Mouse (Mus musculus): ENCODE results near the gene Cdr2l. TPM values are rescaled to one million over a fixed set of nuclear protein-coding genes. Genes with fewer than 3 reads are reported as not detected.

The Cdr2l gene
- polyA plus RNA-seq, 1 experiment from 2014 or later: 11.5 TPM

DNA sequence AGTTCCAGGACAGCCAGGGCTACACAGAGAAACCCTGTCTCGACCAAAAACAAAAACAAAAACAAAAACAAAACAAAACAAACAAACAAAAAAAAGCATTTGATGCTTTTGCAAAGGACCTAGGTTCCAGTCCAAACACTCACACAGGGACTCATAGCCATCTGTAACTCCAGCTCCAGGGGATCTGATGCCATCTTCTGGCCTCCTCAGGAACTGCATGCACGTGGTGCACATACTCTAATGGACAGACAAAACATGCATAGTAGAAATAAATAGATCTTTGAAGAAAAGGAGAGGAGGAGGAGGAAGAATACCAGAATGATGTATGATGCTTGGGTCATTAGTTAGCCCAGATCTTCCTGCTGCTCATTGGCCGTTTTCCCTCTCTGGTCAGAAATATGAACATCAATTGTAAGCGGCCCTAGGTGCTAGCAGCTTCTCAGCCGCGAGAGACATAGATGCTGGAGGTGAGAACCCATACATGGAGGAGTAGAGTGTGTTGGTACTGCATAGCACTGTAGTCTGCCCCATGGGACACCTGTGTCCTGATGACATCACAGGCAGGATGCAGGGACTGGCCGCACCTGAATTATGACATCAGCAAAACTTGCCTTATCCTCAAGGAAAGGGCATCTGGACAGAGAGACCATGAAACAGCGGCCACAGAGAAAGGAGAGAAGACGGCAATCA is 58.3 kb downstream of the Cdr2l start, which contains the start of gene Trim80:
Gene Trim80, plus strand, starts transcription at position 640 of the 690 bp plus-strand sequence.
- Histone ChIP-seq H3K27ac (ENCODE audit: low read length) (no peak within 1 kb of the TSS), H3K4me1 (replicated peaks; ENCODE audit: control insufficient read depth, insufficient read depth, low read length) (peaks cover 7% of the 10 kb centered on the region; the same call in 1 of the 2 replicates), H3K4me2 (ENCODE audit: low read depth, low read length) (no peak within 1 kb of the TSS), H3K9me3 (ENCODE audit: control insufficient read depth, low read length) (peaks cover 3% of the 10 kb centered on the region; the same call in 1 of the 2 replicates), H3K36me3 (ENCODE audit: control insufficient read depth, insufficient read depth, low read length) (no peaks in the 10 kb centered on the region), H3K9ac (ENCODE audit: low read length) (no peak within 1 kb of the TSS), H3K4me3 (ENCODE audit: low read length) (no peak within 1 kb of the TSS), H3K27me3 (ENCODE audit: control insufficient read depth, insufficient read depth, low read depth, low read length) (no peaks in the 10 kb centered on the region)
- ATAC-seq (ENCODE audit: low read depth): no peak
- 90% methylated on average over 9 of the region's 9 CpGs for WGBS

DNA sequence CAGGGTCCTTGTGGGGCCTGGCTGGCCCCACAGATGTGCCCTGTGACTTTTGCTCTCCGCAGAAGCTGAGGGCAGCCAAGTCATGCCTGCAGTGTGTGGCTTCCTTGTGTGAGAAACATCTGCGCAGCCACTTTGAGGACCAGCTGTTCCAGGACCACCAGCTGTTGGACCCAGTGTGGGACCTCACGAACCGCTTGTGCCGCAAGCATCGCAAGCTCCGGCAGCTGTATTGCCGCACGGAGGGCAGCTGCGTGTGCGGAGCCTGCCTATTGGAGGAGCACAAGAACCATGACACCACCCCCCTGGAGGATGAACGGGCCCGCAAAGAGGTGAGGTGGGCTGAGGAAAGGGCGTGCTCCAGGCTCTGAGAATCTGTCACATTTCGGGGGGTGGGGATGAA is 59.7 kb downstream of the Cdr2l start:
- Histone ChIP-seq H3K4me3 (ENCODE audit: low read length) (no peak overlapping the region), H3K27ac (ENCODE audit: low read length) (no peak overlapping the region), H3K27me3 (ENCODE audit: control insufficient read depth, insufficient read depth, low read depth, low read length) (no peaks in the 10 kb centered on the region), H3K4me1 (replicated peaks; ENCODE audit: control insufficient read depth, insufficient read depth, low read length) (no peaks in the 10 kb centered on the region), H3K4me2 (ENCODE audit: low read depth, low read length) (no peak overlapping the region), H3K9ac (ENCODE audit: low read length) (no peak overlapping the region), H3K9me3 (ENCODE audit: control insufficient read depth, low read length) (peaks cover 3% of the 10 kb centered on the region; the same call in 1 of the 2 replicates), H3K36me3 (ENCODE audit: control insufficient read depth, insufficient read depth, low read length) (no peaks in the 10 kb centered on the region)
- 0 out of 2 replicates have a peak, but pooled peaks have one; percentile 43 for ATAC-seq (ENCODE audit: low read depth)
- 36% methylated on average over 15 of the region's 15 CpGs for WGBS

Other genes starting within 250 kb of the Cdr2l start
- 2.8 and 3.1 TPM in 2 replicates for gene Cd300lf, start 247.9 kb upstream of the Cdr2l start, polyA plus RNA-seq (2015; fragmentation: Nextera tagmentation; extraction: Ambion mirVana)
- 63.2 and 68.7 TPM in 2 replicates for gene Slc9a3r1, start 218.6 kb upstream of the Cdr2l start, polyA plus RNA-seq (2015; fragmentation: Nextera tagmentation; extraction: Ambion mirVana)
- gene Tmem104, start 194.4 kb upstream of the Cdr2l start, polyA plus RNA-seq (2015; fragmentation: Nextera tagmentation; extraction: Ambion mirVana): 8.6 and 9.1 TPM in 2 replicates
- 26.0 and 29.8 TPM in 2 replicates for gene Nat9, start 194.1 kb upstream of the Cdr2l start, polyA plus RNA-seq (2015; fragmentation: Nextera tagmentation; extraction: Ambion mirVana)
- 0.06 TPM in 1 of 2 replicates, not detected in the other for gene Grin2c, start 114.7 kb upstream of the Cdr2l start, polyA plus RNA-seq (2015; fragmentation: Nextera tagmentation; extraction: Ambion mirVana)
- 14.1 and 14.2 TPM in 2 replicates for gene Fdxr, start 104.9 kb upstream of the Cdr2l start, polyA plus RNA-seq (2015; fragmentation: Nextera tagmentation; extraction: Ambion mirVana)
- 0.30 and 0.48 TPM in 2 replicates for gene Fads6, start 84.3 kb upstream of the Cdr2l start, polyA plus RNA-seq (2015; fragmentation: Nextera tagmentation; extraction: Ambion mirVana)
- 0.09 TPM in 1 of 2 replicates, not detected in the other for gene Otop2, start 74.8 kb upstream of the Cdr2l start, polyA plus RNA-seq (2015; fragmentation: Nextera tagmentation; extraction: Ambion mirVana)
- gene Ush1g, start 59.9 kb upstream of the Cdr2l start, polyA plus RNA-seq (2015; fragmentation: Nextera tagmentation; extraction: Ambion mirVana): not detected in 2 replicates
- gene Otop3, start 47.2 kb upstream of the Cdr2l start, polyA plus RNA-seq (2015; fragmentation: Nextera tagmentation; extraction: Ambion mirVana): not detected in 2 replicates
- gene Hid1, start 14.2 kb upstream of the Cdr2l start, polyA plus RNA-seq (2015; fragmentation: Nextera tagmentation; extraction: Ambion mirVana): 19.1 and 20.2 TPM in 2 replicates
- 203 and 205 TPM in 2 replicates for gene Mrpl58, start 21.8 kb downstream of the Cdr2l start, polyA plus RNA-seq (2015; fragmentation: Nextera tagmentation; extraction: Ambion mirVana)
- 822 and 823 TPM in 2 replicates for gene Atp5h, start 38.0 kb downstream of the Cdr2l start, polyA plus RNA-seq (2015; fragmentation: Nextera tagmentation; extraction: Ambion mirVana)
- 3.4 and 4.3 TPM in 2 replicates for gene Kctd2, start 38.2 kb downstream of the Cdr2l start, polyA plus RNA-seq (2015; fragmentation: Nextera tagmentation; extraction: Ambion mirVana)
- not detected in 2 replicates for gene Trim80, start 58.6 kb downstream of the Cdr2l start, polyA plus RNA-seq (2015; fragmentation: Nextera tagmentation; extraction: Ambion mirVana)
- gene Slc16a5, start 80.6 kb downstream of the Cdr2l start, polyA plus RNA-seq (2015; fragmentation: Nextera tagmentation; extraction: Ambion mirVana): 0.74 and 2.9 TPM in 2 replicates
- gene Armc7, start 93.8 kb downstream of the Cdr2l start, polyA plus RNA-seq (2015; fragmentation: Nextera tagmentation; extraction: Ambion mirVana): 7.2 and 7.4 TPM in 2 replicates
- 71.0 and 74.7 TPM in 2 replicates for gene Nt5c, start 109.9 kb downstream of the Cdr2l start, polyA plus RNA-seq (2015; fragmentation: Nextera tagmentation; extraction: Ambion mirVana)
- 460 and 462 TPM in 2 replicates for gene Jpt1, start 132.5 kb downstream of the Cdr2l start, polyA plus RNA-seq (2015; fragmentation: Nextera tagmentation; extraction: Ambion mirVana)
- gene Sumo2, start 154.4 kb downstream of the Cdr2l start, polyA plus RNA-seq (2015; fragmentation: Nextera tagmentation; extraction: Ambion mirVana): 889 and 930 TPM in 2 replicates
- 158 and 165 TPM in 2 replicates for gene Nup85, start 182.5 kb downstream of the Cdr2l start, polyA plus RNA-seq (2015; fragmentation: Nextera tagmentation; extraction: Ambion mirVana)
- gene Mrps7, start 222.0 kb downstream of the Cdr2l start, polyA plus RNA-seq (2015; fragmentation: Nextera tagmentation; extraction: Ambion mirVana): 79.3 and 87.6 TPM in 2 replicates
- gene Gga3, start 222.1 kb downstream of the Cdr2l start, polyA plus RNA-seq (2015; fragmentation: Nextera tagmentation; extraction: Ambion mirVana): 21.1 and 25.4 TPM in 2 replicates
- 36.8 and 40.6 TPM in 2 replicates for gene Mif4gd, start 231.1 kb downstream of the Cdr2l start, polyA plus RNA-seq (2015; fragmentation: Nextera tagmentation; extraction: Ambion mirVana)
- gene Slc25a19, start 246.4 kb downstream of the Cdr2l start, polyA plus RNA-seq (2015; fragmentation: Nextera tagmentation; extraction: Ambion mirVana): 25.0 and 25.4 TPM in 2 replicates

Measured in lung, embryonic 16.5 days (tissue).